Mouse (Mus musculus) limb, embryonic 15.5 days (tissue): ENCODE results near the gene Tubgcp2. TPM values are rescaled to one million over a fixed set of nuclear protein-coding genes. Genes with fewer than 3 reads are reported as not detected.
A peak's percentile ranks its signal among the peaks of the same experiment; 100 is the strongest.

ENCODE experiments used
- ATAC-seq: fragments of 200-750 bp; cut with Nextera tagmentation; 2 replicates; pipeline ENCODE4 v1.8.0; 2017; ENCODE audit warnings: low read depth, moderate TSS enrichment; ENCODE audit not compliant: insufficient number of reproducible peaks, low FRiP score, low TSS enrichment
- H3K27ac ChIP-seq: fragments of 300-500 bp; sonication (generic); 2 replicates; pipeline ENCODE4 v1.5.1; 2015; ENCODE audit warnings: moderate library complexity, mild to moderate bottlenecking, inconsistent platforms
- H3K27me3 ChIP-seq: fragments of 300-500 bp; sonication (generic); 2 replicates; pipeline ENCODE4 v1.6.1; 2015; ENCODE audit warnings: inconsistent platforms
- H3K36me3 ChIP-seq: fragments of 300-500 bp; sonication (generic); 2 replicates; pipeline ENCODE4 v1.6.1; 2015; ENCODE audit warnings: inconsistent platforms
- H3K4me1 ChIP-seq: fragments of 300-500 bp; sonication (generic); 2 replicates; pipeline ENCODE4 v1.6.1; 2015; ENCODE audit warnings: inconsistent platforms
- H3K4me2 ChIP-seq: fragments of 300-500 bp; sonication (generic); 2 replicates; pipeline ENCODE4 v1.6.1; 2015; ENCODE audit warnings: mild to moderate bottlenecking, inconsistent platforms
- H3K4me3 ChIP-seq: fragments of 300-500 bp; sonication (generic); 2 replicates; pipeline ENCODE4 v1.5.1; 2015; ENCODE audit warnings: mild to moderate bottlenecking, inconsistent platforms
- H3K9ac ChIP-seq: fragments of 300-500 bp; sonication (generic); 2 replicates; pipeline ENCODE4 v1.6.1; 2015; ENCODE audit warnings: inconsistent platforms
- H3K9me3 ChIP-seq: fragments of 300-500 bp; sonication (generic); 2 replicates; pipeline ENCODE4 v1.6.1; 2016; ENCODE audit warnings: inconsistent platforms
- WGBS: fragments of 180-500 bp; shearing (Covaris S2); methylation state at CpG from one replicate; pipeline ENCODE4 v1.1.7; 2015; 5-methylcytosine and 5-hydroxymethylcytosine counted together
- polyA plus RNA-seq: library from polyadenylated mRNA; unstranded; fragments of >200 nt; fragmentation: Nextera tagmentation; extraction: Ambion mirVana; gene quantifications from 2 replicates; pipeline ENCODE4 v1.2.1, GENCODE M21; 2015

The Tubgcp2 gene
- polyA plus RNA-seq, 1 experiment from 2014 or later, result 51.9 TPM

DNA sequence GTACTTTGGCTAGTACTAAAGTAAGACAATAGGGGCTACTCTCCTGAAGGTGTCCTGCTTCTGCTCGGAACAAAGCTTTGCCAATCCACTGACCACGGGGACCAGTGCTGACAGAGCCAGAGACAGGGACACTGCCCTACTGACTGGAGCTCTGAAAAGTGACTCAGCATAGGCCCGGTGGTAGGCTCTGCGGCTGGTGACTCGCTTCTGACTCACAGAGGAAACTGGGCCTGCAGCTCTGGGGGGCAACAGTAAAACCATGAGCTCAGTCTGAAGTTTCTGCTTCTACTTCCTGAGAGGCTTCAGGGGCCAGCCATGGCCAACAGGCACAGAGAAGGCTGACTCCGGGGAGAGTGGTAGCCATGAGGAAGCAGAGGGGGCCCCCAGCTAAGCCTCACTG is 65.0 kb downstream of the Tubgcp2 start:
- Histone ChIP-seq H3K36me3 (no peaks in the 10 kb centered on the region), H3K4me1 (0 out of 2 replicates have a peak, but pooled peaks cover 7% of the 10 kb centered on the region), H3K27ac (no peak overlapping the region), H3K9ac (no peak overlapping the region), H3K4me2 (no peak overlapping the region), H3K9me3 (no peaks in the 10 kb centered on the region), H3K27me3 (no peaks in the 10 kb centered on the region), H3K4me3 (no peak overlapping the region)
- ATAC-seq, result no peak
- WGBS, result 61% methylated on average over 6 of the region's 6 CpGs

- Histone ChIP-seq H3K9me3 (no peaks in the 10 kb centered on the region), H3K9ac (no peak overlapping the region), H3K4me1 (0 out of 2 replicates have a peak, but pooled peaks cover 7% of the 10 kb centered on the region), H3K4me2 (no peak overlapping the region), H3K36me3 (no peaks in the 10 kb centered on the region), H3K27me3 (no peaks in the 10 kb centered on the region), H3K4me3 (no peak overlapping the region), H3K27ac (no peak overlapping the region)
- ATAC-seq, result no peak
- WGBS, result 67% methylated on average over 5 of the region's 5 CpGs
Measured at GRCm38 (mm10) chr7:139970979-139971378, 65.5 kb downstream of the Tubgcp2 start.

DNA sequence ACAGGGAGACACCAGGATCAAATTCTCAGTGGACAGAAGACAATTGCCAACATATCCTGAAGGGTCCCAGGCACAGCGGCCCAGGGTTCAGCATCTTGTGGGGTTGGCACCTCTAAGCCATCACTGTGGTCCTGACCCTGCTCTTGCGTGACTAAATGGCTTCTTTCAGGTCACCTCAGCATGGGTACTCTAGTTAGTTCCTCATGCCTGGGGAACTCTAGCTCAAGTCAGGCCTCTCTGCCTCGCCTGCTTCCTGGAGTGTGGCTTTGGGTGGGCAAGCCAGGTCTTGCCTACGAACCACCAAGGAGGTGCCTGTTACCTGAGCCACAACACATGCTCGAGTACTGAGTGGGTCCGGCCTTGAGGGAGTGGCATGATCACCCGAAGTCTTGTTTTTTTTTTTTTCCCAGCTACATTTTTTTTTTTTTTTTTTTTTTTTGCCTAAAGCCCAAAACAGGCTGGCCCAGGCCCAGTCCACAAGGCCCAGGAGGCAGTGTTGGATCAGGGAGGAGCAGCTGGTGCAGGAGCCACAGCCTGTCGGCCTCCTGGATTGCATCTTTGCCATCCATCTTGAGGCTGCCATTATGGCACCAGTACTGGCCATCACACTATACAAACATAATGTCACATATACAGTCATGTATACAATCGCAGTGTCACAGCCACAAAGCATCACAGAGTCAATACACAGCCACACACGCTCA is 66.1 kb downstream of the Tubgcp2 start:
- no peaks in the 10 kb centered on the region for H3K36me3 ChIP-seq
- no peaks in the 10 kb centered on the region for H3K9me3 ChIP-seq
- H3K27ac ChIP-seq, result 0 out of 2 replicates have a peak overlapping the region, but pooled peaks have one; percentile 22
- no peaks in the 10 kb centered on the region for H3K27me3 ChIP-seq
- H3K4me1 ChIP-seq, result 0 out of 2 replicates have a peak, but pooled peaks cover 7% of the 10 kb centered on the region
- 76% methylated on average over 10 of the region's 10 CpGs for WGBS
- H3K4me2 ChIP-seq, result no peak overlapping the region
- H3K9ac ChIP-seq, result no peak overlapping the region
- no peak overlapping the region for H3K4me3 ChIP-seq
- no peak for ATAC-seq

DNA sequence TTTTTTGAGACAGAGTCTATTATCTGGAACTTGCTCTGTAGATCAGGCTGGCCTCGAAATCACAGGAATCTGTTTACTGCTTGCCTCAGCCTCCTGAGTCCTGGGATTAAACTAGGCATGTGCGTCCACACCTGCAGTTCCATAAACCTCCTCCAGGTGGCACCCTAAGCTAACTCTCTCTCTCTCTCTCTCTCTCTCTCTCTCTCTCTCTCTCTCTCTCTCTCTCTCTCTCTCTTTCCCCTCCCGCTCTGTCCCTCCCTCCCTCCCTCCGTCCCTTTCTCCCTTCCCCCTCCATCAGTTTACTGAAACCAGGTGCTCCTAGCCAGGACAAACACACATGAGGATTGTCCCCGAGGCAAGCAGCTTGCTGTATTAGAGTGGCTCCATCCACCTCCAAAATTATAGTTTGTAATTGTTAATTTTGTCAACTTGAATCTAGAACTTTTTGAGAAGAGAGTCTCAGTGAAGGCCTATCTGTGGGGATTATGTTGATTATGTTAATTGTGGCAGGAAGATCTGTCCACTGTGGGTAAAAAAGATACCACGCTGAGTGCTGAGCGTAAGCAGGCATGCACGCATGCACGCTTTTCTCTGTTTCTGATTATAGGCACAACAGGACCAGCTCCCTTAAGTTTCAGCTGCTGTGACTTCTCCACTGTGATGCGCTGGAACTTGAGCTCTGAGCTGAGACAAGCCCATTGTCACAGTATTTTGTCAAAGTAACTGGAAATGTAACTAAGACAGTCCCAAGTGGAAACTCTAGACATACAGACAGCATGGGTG is 66.9 kb downstream of the Tubgcp2 start:
- no peak overlapping the region for H3K9ac ChIP-seq
- H3K4me1 ChIP-seq, result 0 out of 2 replicates have a peak, but pooled peaks cover 7% of the 10 kb centered on the region
- no peak overlapping the region for H3K27ac ChIP-seq
- H3K4me3 ChIP-seq, result no peak overlapping the region
- no peaks in the 10 kb centered on the region for H3K36me3 ChIP-seq
- H3K4me2 ChIP-seq, result no peak overlapping the region
- H3K9me3 ChIP-seq, result no peaks in the 10 kb centered on the region
- no peaks in the 10 kb centered on the region for H3K27me3 ChIP-seq
- ATAC-seq, result no peak
- WGBS, result 29% methylated on average over 9 of the region's 10 CpGs

GRCm38 (mm10) chr7:139968428-139968827 is 68.0 kb downstream of the Tubgcp2 start:
- H3K27ac ChIP-seq, result no peak overlapping the region
- H3K9ac ChIP-seq, result no peak overlapping the region
- no peak overlapping the region for H3K4me2 ChIP-seq
- 0 out of 2 replicates have a peak, but pooled peaks cover 7% of the 10 kb centered on the region for H3K4me1 ChIP-seq
- H3K9me3 ChIP-seq, result no peaks in the 10 kb centered on the region
- H3K4me3 ChIP-seq, result no peak overlapping the region
- WGBS, result 52% methylated on average over 5 of the region's 5 CpGs
- no peak for ATAC-seq
- no peaks in the 10 kb centered on the region for H3K36me3 ChIP-seq
- no peaks in the 10 kb centered on the region for H3K27me3 ChIP-seq

DNA sequence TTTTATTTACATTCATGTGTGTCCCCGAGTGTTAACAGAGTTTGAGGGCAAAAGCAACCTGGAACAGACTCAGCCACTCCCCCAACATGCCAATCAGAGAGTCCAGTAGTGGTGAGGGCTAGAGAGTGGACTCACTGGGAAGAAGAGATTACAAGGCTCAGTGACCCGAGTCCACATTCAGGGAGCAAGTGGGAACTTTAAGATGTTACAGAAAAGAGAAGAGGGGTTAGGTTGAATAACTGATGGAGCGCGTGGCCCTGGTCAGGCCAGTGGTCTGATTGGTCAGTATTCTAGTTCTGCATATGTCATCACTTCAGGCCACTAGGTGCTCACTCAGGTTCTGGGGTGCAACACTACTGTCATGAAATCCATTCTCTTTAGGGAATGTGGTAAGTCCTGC is 69.3 kb downstream of the Tubgcp2 start:
- Histone ChIP-seq H3K27me3 (no peaks in the 10 kb centered on the region), H3K4me2 (no peak overlapping the region), H3K27ac (no peak overlapping the region), H3K4me3 (no peak overlapping the region), H3K9ac (no peak overlapping the region), H3K36me3 (no peaks in the 10 kb centered on the region), H3K4me1 (0 out of 2 replicates have a peak, but pooled peaks cover 7% of the 10 kb centered on the region), H3K9me3 (no peaks in the 10 kb centered on the region)
- WGBS, result 32% methylated on average over 4 of the region's 4 CpGs
- ATAC-seq, result no peak

DNA sequence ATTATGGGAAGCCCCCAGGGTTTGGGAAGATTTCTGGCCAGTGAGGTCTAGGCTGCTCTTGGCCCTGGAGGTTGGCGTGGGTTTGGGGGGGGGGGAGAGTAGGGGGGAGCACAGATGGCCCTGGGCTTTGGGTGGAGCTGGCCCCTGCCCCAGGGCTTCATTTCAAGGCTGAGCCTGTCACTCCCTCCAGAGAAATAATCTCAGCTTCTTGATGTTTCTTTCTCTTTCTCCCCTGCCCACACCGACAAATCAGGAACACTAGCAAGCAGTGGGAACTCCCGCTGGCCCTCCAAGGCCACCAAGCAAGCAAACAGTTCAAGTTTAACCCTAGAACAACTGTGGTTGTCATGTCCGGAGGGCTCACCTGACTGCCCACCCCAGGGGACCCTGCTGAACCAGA is 72.7 kb downstream of the Tubgcp2 start:
- Histone ChIP-seq H3K9me3 (no peaks in the 10 kb centered on the region), H3K27ac (no peak overlapping the region), H3K4me1 (no peaks in the 10 kb centered on the region), H3K4me2 (no peak overlapping the region), H3K36me3 (no peaks in the 10 kb centered on the region), H3K27me3 (no peaks in the 10 kb centered on the region), H3K9ac (no peak overlapping the region), H3K4me3 (no peak overlapping the region)
- no peak for ATAC-seq
- 49% methylated on average over 4 of the region's 4 CpGs for WGBS

- no peak overlapping the region for H3K4me2 ChIP-seq
- no peak overlapping the region for H3K4me3 ChIP-seq
- H3K9ac ChIP-seq, result no peak overlapping the region
- 85% methylated on average over 10 of the region's 10 CpGs for WGBS
- ATAC-seq, result no peak
- no peaks in the 10 kb centered on the region for H3K9me3 ChIP-seq
- H3K27me3 ChIP-seq, result 0 out of 2 replicates have a peak, but pooled peaks cover 5% of the 10 kb centered on the region
- no peaks in the 10 kb centered on the region for H3K36me3 ChIP-seq
- H3K4me1 ChIP-seq, result no peaks in the 10 kb centered on the region
- H3K27ac ChIP-seq, result no peak overlapping the region
Measured at GRCm38 (mm10) chr7:139961141-139961540, 75.3 kb downstream of the Tubgcp2 start.

- H3K27me3 ChIP-seq, result peaks cover 5% of the 10 kb centered on the region; the same call in 1 of the 2 replicates
- no peaks in the 10 kb centered on the region for H3K4me1 ChIP-seq
- H3K9me3 ChIP-seq, result no peaks in the 10 kb centered on the region
- H3K9ac ChIP-seq, result no peak overlapping the region
- 39% methylated on average over 11 of the region's 11 CpGs for whole genome bisulfite sequencing
- H3K27ac ChIP-seq, result no peak overlapping the region
- H3K36me3 ChIP-seq, result no peaks in the 10 kb centered on the region
- no peak overlapping the region for H3K4me3 ChIP-seq
- ATAC-seq, result no peak
- H3K4me2 ChIP-seq, result no peak overlapping the region
Measured at GRCm38 (mm10) chr7:139957958-139958357, 78.5 kb downstream of the Tubgcp2 start.

GRCm38 (mm10) chr7:139957437-139957836 is 79.0 kb downstream of the Tubgcp2 start:
- Histone ChIP-seq H3K9me3 (no peaks in the 10 kb centered on the region), H3K9ac (no peak overlapping the region), H3K36me3 (no peaks in the 10 kb centered on the region), H3K4me3 (no peak overlapping the region), H3K27me3 (peaks cover 5% of the 10 kb centered on the region; the same call in 1 of the 2 replicates), H3K27ac (no peak overlapping the region), H3K4me2 (no peak overlapping the region), H3K4me1 (no peaks in the 10 kb centered on the region)
- no peak for ATAC-seq
- 53% methylated on average over 11 of the region's 11 CpGs for WGBS

DNA sequence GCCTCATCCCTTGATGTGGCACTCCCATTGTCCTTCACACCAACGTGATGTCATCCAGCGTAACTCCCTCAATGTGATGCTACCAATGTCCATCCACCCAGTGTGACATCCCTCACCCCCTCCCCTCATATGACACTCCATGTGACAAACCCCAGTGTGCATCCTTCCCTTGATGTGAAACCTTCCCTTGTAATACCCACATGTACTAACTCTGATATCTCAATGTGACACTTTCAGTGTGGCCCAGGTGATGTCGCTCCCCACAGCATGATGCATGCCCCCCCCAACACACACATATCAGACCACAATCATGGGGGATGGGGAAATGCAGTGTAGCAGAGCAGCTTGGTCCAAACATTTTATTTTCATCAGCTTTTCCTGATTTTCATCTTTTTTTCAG is 79.8 kb downstream of the Tubgcp2 start:
- no peak for ATAC-seq
- 60% methylated on average over 3 of the region's 3 CpGs for WGBS

GRCm38 (mm10) chr7:139955505-139955904 is 81.0 kb downstream of the Tubgcp2 start:
- Histone ChIP-seq H3K4me1 (no peaks in the 10 kb centered on the region), H3K4me2 (no peak overlapping the region), H3K9me3 (no peaks in the 10 kb centered on the region), H3K9ac (no peak overlapping the region), H3K27ac (no peak overlapping the region), H3K4me3 (no peak overlapping the region), H3K36me3 (no peaks in the 10 kb centered on the region), H3K27me3 (peaks cover 5% of the 10 kb centered on the region; the same call in 1 of the 2 replicates)
- no peak for ATAC-seq
- 93% methylated on average over 4 of the region's 4 CpGs for WGBS

More for the DNA sequence above, 79.8 kb downstream of the Tubgcp2 start:
- no peaks in the 10 kb centered on the region for H3K36me3 ChIP-seq
- no peak overlapping the region for H3K27ac ChIP-seq
- H3K4me2 ChIP-seq, result no peak overlapping the region
- no peaks in the 10 kb centered on the region for H3K9me3 ChIP-seq
- H3K4me3 ChIP-seq, result no peak overlapping the region
- no peak overlapping the region for H3K9ac ChIP-seq
- H3K4me1 ChIP-seq, result no peaks in the 10 kb centered on the region
- H3K27me3 ChIP-seq, result peaks cover 5% of the 10 kb centered on the region; the same call in 1 of the 2 replicates
